Mouse (Mus musculus): ENCODE results near the gene Golim4. TPM values are rescaled to one million over a fixed set of nuclear protein-coding genes. Genes with fewer than 3 reads are reported as not detected.

Golim4 gene
- polyA plus RNA-seq, 1 experiment from 2014 or later = 19.3 TPM

GRCm38 (mm10) chr3:75917770-75918503 lies 38.8 kb downstream of the Golim4 start:
- Histone ChIP-seq H3K27ac (replicated peaks) (peak overlapping the region; percentile 89), H3K9ac (no peak overlapping the region)
- ATAC-seq (ENCODE audit: insufficient read depth) = peak; percentile 100

DNA sequence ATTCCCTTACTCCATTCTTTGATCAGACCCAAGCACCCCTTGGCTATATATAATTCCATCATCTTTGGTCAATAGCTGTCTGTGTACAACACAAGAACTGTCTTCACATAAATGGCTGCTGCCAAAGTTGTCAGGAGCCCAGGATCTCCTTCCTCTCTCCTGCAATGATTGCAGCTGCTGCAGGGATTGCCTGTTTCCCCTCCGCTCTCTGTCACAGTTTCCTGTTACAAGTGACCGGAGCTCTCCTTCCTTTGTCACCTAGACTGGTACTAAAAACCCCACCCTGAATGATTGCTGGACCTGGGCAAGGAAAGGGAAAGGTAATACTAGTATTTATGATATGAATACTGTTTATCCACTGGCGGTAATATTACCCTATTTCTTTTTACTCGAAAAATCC lies 44.0 kb downstream of the Golim4 start:
- no peak for ATAC-seq (ENCODE audit: insufficient read depth)
- Histone ChIP-seq H3K9ac (no peak overlapping the region), H3K4me2 (no peak overlapping the region), H3K36me3 (replicated peaks) (peaks cover 8% of the 10 kb centered on the region), H3K27me3 (no peaks in the 10 kb centered on the region), H3K4me1 (replicated peaks) (peaks cover 31% of the 10 kb centered on the region), H3K4me3 (replicated peaks) (no peak overlapping the region), H3K27ac (replicated peaks) (no peak overlapping the region), H3K9me3 (replicated peaks) (no peaks in the 10 kb centered on the region)
- 58% methylated on average over 4 of the region's 4 CpGs for WGBS (ENCODE audit: insufficient replicate concordance)

More at GRCm38 (mm10) chr3:75917770-75918503, 38.8 kb downstream of the Golim4 start:
- no peaks in the 10 kb centered on the region for H3K36me3 ChIP-seq (replicated peaks)
- H3K4me3 ChIP-seq (replicated peaks) = peak overlapping the region; percentile 14
- no peaks in the 10 kb centered on the region for H3K9me3 ChIP-seq (replicated peaks)
- H3K4me1 ChIP-seq (replicated peaks) = peaks cover 72% of the 10 kb centered on the region
- no peaks in the 10 kb centered on the region for H3K27me3 ChIP-seq
- peak overlapping the region; percentile 61 for H3K4me2 ChIP-seq
- WGBS (ENCODE audit: insufficient replicate concordance) = 39% methylated on average over 17 of the region's 17 CpGs

GRCm38 (mm10) chr3:75910768-75911167 lies 46.0 kb downstream of the Golim4 start:
- peaks cover 23% of the 10 kb centered on the region for H3K36me3 ChIP-seq (replicated peaks)
- H3K4me3 ChIP-seq (replicated peaks) = no peak overlapping the region
- H3K9ac ChIP-seq = no peak overlapping the region
- no peak overlapping the region for H3K4me2 ChIP-seq
- ATAC-seq (ENCODE audit: insufficient read depth) = no peak
- H3K9me3 ChIP-seq (replicated peaks) = no peaks in the 10 kb centered on the region
- H3K27me3 ChIP-seq = no peaks in the 10 kb centered on the region
- no peak overlapping the region for H3K27ac ChIP-seq (replicated peaks)
- peaks cover 14% of the 10 kb centered on the region for H3K4me1 ChIP-seq (replicated peaks)

GRCm38 (mm10) chr3:75910257-75910656 lies 46.5 kb downstream of the Golim4 start:
- no peak overlapping the region for H3K4me2 ChIP-seq
- no peaks in the 10 kb centered on the region for H3K27me3 ChIP-seq
- peaks cover 27% of the 10 kb centered on the region for H3K36me3 ChIP-seq (replicated peaks)
- H3K27ac ChIP-seq (replicated peaks) = no peak overlapping the region
- no peaks in the 10 kb centered on the region for H3K9me3 ChIP-seq (replicated peaks)
- H3K9ac ChIP-seq = no peak overlapping the region
- peaks cover 10% of the 10 kb centered on the region for H3K4me1 ChIP-seq (replicated peaks)
- no peak overlapping the region for H3K4me3 ChIP-seq (replicated peaks)
- ATAC-seq (ENCODE audit: insufficient read depth) = peak; percentile 47
- WGBS (ENCODE audit: insufficient replicate concordance) = 15% methylated on average over 4 of the region's 4 CpGs

DNA sequence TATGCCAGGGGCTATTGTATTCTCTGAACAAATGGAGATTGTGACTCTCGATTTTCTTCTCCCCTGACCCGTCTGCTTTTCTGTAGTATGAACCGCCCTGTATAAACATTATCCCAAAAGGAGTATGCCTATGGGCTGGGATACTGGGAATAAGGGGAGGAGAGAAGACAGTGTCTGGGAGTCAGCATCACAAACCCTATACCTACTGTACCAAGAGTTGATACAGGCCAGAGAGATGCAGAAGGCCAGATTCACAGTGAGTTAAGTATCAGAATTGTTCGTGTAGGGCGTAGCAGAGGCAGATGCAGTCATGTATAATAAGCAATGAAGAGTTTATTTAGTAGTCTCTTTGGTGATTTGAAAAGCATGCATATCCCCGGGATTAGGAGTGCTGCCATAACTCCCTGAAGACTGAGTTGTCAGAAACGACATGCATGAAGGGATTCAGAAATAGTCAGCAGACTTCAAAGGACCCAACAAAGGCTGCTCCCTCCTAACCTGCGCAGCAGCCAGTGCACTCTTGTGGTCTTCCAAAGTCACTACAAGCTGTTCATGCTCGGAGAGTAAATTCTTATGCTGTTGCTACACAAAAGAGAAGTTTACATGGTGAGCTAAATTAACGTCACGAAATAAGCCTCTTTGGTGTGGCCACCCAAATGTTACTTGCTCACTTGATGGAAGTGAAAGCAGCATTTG lies 54.7 kb downstream of the Golim4 start:
- H3K4me3 ChIP-seq (replicated peaks) = no peak overlapping the region
- H3K36me3 ChIP-seq (replicated peaks) = peaks cover 54% of the 10 kb centered on the region
- no peak overlapping the region for H3K27ac ChIP-seq (replicated peaks)
- 81% methylated on average over 11 of the region's 11 CpGs for whole genome bisulfite sequencing (ENCODE audit: insufficient replicate concordance)
- H3K4me2 ChIP-seq = no peak overlapping the region
- no peak for ATAC-seq (ENCODE audit: insufficient read depth)
- H3K9me3 ChIP-seq (replicated peaks) = no peaks in the 10 kb centered on the region
- H3K9ac ChIP-seq = no peak overlapping the region
- no peaks in the 10 kb centered on the region for H3K27me3 ChIP-seq
- no peaks in the 10 kb centered on the region for H3K4me1 ChIP-seq (replicated peaks)

GRCm38 (mm10) chr3:75895075-75895474 lies 61.7 kb downstream of the Golim4 start:
- H3K9ac ChIP-seq = no peak overlapping the region
- H3K4me3 ChIP-seq (replicated peaks) = no peak overlapping the region
- H3K9me3 ChIP-seq (replicated peaks) = no peaks in the 10 kb centered on the region
- no peak for ATAC-seq (ENCODE audit: insufficient read depth)
- no peaks in the 10 kb centered on the region for H3K4me1 ChIP-seq (replicated peaks)
- 78% methylated on average over 5 of the region's 5 CpGs for WGBS (ENCODE audit: insufficient replicate concordance)
- no peaks in the 10 kb centered on the region for H3K27me3 ChIP-seq
- H3K4me2 ChIP-seq = no peak overlapping the region
- H3K36me3 ChIP-seq (replicated peaks) = peaks cover 67% of the 10 kb centered on the region
- no peak overlapping the region for H3K27ac ChIP-seq (replicated peaks)

GRCm38 (mm10) chr3:75891581-75891980 lies 65.2 kb downstream of the Golim4 start:
- Histone ChIP-seq H3K4me1 (replicated peaks) (no peaks in the 10 kb centered on the region), H3K36me3 (replicated peaks) (peaks cover 77% of the 10 kb centered on the region), H3K4me2 (no peak overlapping the region), H3K27ac (replicated peaks) (no peak overlapping the region), H3K27me3 (no peaks in the 10 kb centered on the region), H3K9me3 (replicated peaks) (no peaks in the 10 kb centered on the region), H3K4me3 (replicated peaks) (no peak overlapping the region), H3K9ac (no peak overlapping the region)
- 77% methylated on average over 3 of the region's 3 CpGs for WGBS (ENCODE audit: insufficient replicate concordance)
- no peak for ATAC-seq (ENCODE audit: insufficient read depth)

DNA sequence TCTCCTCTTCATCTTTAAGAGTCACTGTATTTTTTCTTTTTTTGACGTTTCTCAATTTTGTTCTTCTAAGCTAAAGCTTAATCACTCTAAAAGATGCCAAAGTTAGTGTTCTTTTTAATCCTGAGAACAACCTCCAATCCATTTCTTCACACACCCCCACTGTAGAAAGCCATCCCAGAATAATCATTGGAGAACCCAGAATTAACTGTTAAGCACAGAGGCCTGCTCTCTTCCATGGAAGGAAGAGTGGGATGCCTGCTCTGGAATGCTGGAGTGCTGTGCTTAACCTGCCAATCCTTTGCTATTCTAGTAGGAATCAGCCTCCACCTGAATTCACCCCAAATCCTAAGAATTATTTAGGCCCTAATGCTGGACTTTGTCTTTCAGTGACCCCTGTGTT lies 67.4 kb downstream of the Golim4 start:
- Histone ChIP-seq H3K4me3 (replicated peaks) (no peak overlapping the region), H3K36me3 (replicated peaks) (peaks cover 82% of the 10 kb centered on the region), H3K9ac (no peak overlapping the region), H3K4me2 (no peak overlapping the region), H3K4me1 (replicated peaks) (no peaks in the 10 kb centered on the region), H3K9me3 (replicated peaks) (no peaks in the 10 kb centered on the region), H3K27me3 (no peaks in the 10 kb centered on the region), H3K27ac (replicated peaks) (no peak overlapping the region)
- no peak for ATAC-seq (ENCODE audit: insufficient read depth)
- 79% methylated on average over 1 of the region's 1 CpGs for WGBS (ENCODE audit: insufficient replicate concordance)

GRCm38 (mm10) chr3:75881582-75881981 lies 75.2 kb downstream of the Golim4 start:
- H3K9ac ChIP-seq = no peak overlapping the region
- H3K27ac ChIP-seq (replicated peaks) = no peak overlapping the region
- no peak for ATAC-seq (ENCODE audit: insufficient read depth)
- peaks cover 76% of the 10 kb centered on the region for H3K36me3 ChIP-seq (replicated peaks)
- H3K4me3 ChIP-seq (replicated peaks) = no peak overlapping the region
- no peaks in the 10 kb centered on the region for H3K27me3 ChIP-seq
- H3K4me2 ChIP-seq = no peak overlapping the region
- no peaks in the 10 kb centered on the region for H3K4me1 ChIP-seq (replicated peaks)
- WGBS (ENCODE audit: insufficient replicate concordance) = 80% methylated on average over 1 of the region's 1 CpGs
- no peaks in the 10 kb centered on the region for H3K9me3 ChIP-seq (replicated peaks)

- peaks cover 63% of the 10 kb centered on the region for H3K36me3 ChIP-seq (replicated peaks)
- WGBS (ENCODE audit: insufficient replicate concordance) = 76% methylated on average over 2 of the region's 2 CpGs
These were observed 77.5 kb downstream of the Golim4 start for GRCm38 (mm10) chr3:75879269-75879668.

DNA sequence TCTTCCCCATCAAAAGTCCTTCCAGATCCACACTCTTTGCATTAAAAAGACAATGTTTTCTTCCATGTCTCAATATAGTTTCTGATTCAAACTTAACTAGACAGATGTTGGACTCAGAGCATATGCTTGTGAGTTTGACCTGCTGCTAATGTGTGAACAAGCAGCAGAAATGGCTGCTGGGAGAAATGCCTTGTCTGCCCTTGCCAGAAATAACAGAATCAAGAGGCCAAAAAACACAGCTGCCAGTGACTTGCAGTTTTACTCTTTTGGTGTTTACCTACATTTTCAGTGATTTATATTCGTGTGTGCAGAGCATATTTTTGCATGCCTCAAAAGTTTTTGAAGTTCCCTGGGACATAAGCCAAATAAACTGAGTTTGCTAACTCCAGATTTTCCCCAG lies 87.9 kb downstream of the Golim4 start:
- no peaks in the 10 kb centered on the region for H3K4me1 ChIP-seq (replicated peaks)
- no peaks in the 10 kb centered on the region for H3K27me3 ChIP-seq
- H3K4me3 ChIP-seq (replicated peaks) = no peak overlapping the region
- no peaks in the 10 kb centered on the region for H3K9me3 ChIP-seq (replicated peaks)
- H3K27ac ChIP-seq (replicated peaks) = no peak overlapping the region
- H3K36me3 ChIP-seq (replicated peaks) = no peaks in the 10 kb centered on the region
- no peak overlapping the region for H3K9ac ChIP-seq
- 33% methylated on average over 1 of the region's 1 CpGs for WGBS (ENCODE audit: insufficient replicate concordance)
- ATAC-seq (ENCODE audit: insufficient read depth) = no peak
- H3K4me2 ChIP-seq = no peak overlapping the region

More at GRCm38 (mm10) chr3:75879269-75879668, 77.5 kb downstream of the Golim4 start:
- H3K27me3 ChIP-seq = no peaks in the 10 kb centered on the region
- no peak for ATAC-seq (ENCODE audit: insufficient read depth)
- H3K9me3 ChIP-seq (replicated peaks) = no peaks in the 10 kb centered on the region
- H3K9ac ChIP-seq = no peak overlapping the region
- no peak overlapping the region for H3K4me3 ChIP-seq (replicated peaks)
- H3K4me2 ChIP-seq = no peak overlapping the region
- H3K27ac ChIP-seq (replicated peaks) = no peak overlapping the region
- H3K4me1 ChIP-seq (replicated peaks) = no peaks in the 10 kb centered on the region
